23 mouse cellular contexts compared by ENCODE assay signal in genomic region chr3:104991703-104992102, GRCm38 (mm10). TPM values are rescaled to one million over a fixed set of nuclear protein-coding genes. Genes with fewer than 3 reads are reported as not detected.
DNase-seq lines count a peak whose midpoint lies in the region; ATAC-seq and TF ChIP-seq lines count a peak whose summit lies in the region.
"Had no signal": no experiment of that assay in that cellular context is flagged by ENCODE, and none has a peak within 500 bp of the region (broad histone marks: within the 10 kb centered on the region; RNA-seq: fewer than 3 reads in every experiment).

No protein-coding gene starts in this region.

- WGBS in lung, embryonic 14.5 days: 52% methylated on average over 5 of the region's 5 CpGs
- 85% methylated on average over 5 of the region's 5 CpGs for WGBS in forebrain, embryonic 14.5 days

- no peak for ATAC-seq in lung, embryonic 14.5 days (ENCODE audit: insufficient read depth)
- no peak for ATAC-seq in forebrain, embryonic 14.5 days
- ATAC-seq: forebrain, embryonic 15.5 days had no signal

- H3K36me3 ChIP-seq in lung, embryonic 14.5 days (ENCODE audit: insufficient read depth): no peaks in the 10 kb centered on the region
- no peaks in the 10 kb centered on the region for H3K36me3 ChIP-seq in forebrain, embryonic 14.5 days (ENCODE audit: control insufficient read depth, insufficient read depth, low read length)
- H3K36me3 ChIP-seq: embryonic facial prominence, embryonic 15.5 days; forebrain, embryonic 10.5 days; forebrain, embryonic 15.5 days; heart, embryonic 13.5 days; hindbrain, embryonic 15.5 days had no signal

- peak; percentile 41 for DNase-seq in gastrocnemius, adult 18-20 months (ENCODE audit: low spot score)
- no peak for DNase-seq in gastrocnemius, adult 8-10 months (ENCODE audit: low spot score in 2 of 2)
- peak; percentile 55 for DNase-seq in lung, embryonic 14.5 days
- DNase-seq in lung, adult 18-20 months: no peak
- DNase-seq in adipocyte (ENCODE audit: low spot score): peak; percentile 43
- DNase-seq in lung, postnatal 36 days: peak; percentile 70
- no peak for DNase-seq in forebrain, embryonic 14.5 days (ENCODE audit: low spot score)
- DNase-seq in kidney, postnatal 14 days: no peak
- DNase-seq: adrenal gland, adult 8-10 months; adrenal gland, postnatal 36 days; cerebellum, adult 11 months; cerebellum, adult 8-10 months; cerebellum, postnatal 14 days; embryo, embryonic 11 days; gastrocnemius, postnatal 25 days; heart, adult 18-20 months; heart, postnatal 36 days had no signal

- H3K27me3 ChIP-seq in lung, embryonic 14.5 days (ENCODE audit: insufficient read depth, low read length): no peaks in the 10 kb centered on the region
- H3K27me3 ChIP-seq in forebrain, embryonic 14.5 days (replicated peaks; ENCODE audit: control insufficient read depth, insufficient read depth, low read length): no peaks in the 10 kb centered on the region
- H3K27me3 ChIP-seq: embryonic facial prominence, embryonic 15.5 days; forebrain, embryonic 15.5 days; heart, embryonic 13.5 days; hindbrain, embryonic 15.5 days had no signal

- H3K4me1 ChIP-seq in lung, embryonic 14.5 days (ENCODE audit: insufficient read depth): peaks cover 6% of the 10 kb centered on the region; the same call in 1 of the 2 replicates
- H3K4me1 ChIP-seq in forebrain, embryonic 14.5 days (ENCODE audit: control insufficient read depth, insufficient read depth, low read length): no peaks in the 10 kb centered on the region; the same call in none of the 2 replicates

- H3K4me3 ChIP-seq in lung, embryonic 14.5 days (ENCODE audit: low read depth, low read length): no peak overlapping the region
- no peak overlapping the region for H3K4me3 ChIP-seq in forebrain, embryonic 14.5 days (ENCODE audit: low read depth, low read length)
- H3K4me3 ChIP-seq: embryonic facial prominence, embryonic 15.5 days; erythroblast, embryonic 14.5 days; forebrain, embryonic 10.5 days; forebrain, embryonic 15.5 days; heart, embryonic 13.5 days; hindbrain, embryonic 15.5 days had no signal

- no peak overlapping the region for H3K4me2 ChIP-seq in lung, embryonic 14.5 days
- no peak overlapping the region for H3K4me2 ChIP-seq in forebrain, embryonic 14.5 days (ENCODE audit: low read length)
- H3K4me2 ChIP-seq: embryonic facial prominence, embryonic 15.5 days; forebrain, embryonic 15.5 days; hindbrain, embryonic 15.5 days had no signal

- TF ChIP-seq CTCF in lung, embryonic 14.5 days (IDR thresholded peaks at IDR 0.05; ENCODE audit: low read depth): no peak

- no peak overlapping the region for H3K9ac ChIP-seq in lung, embryonic 14.5 days
- no peak overlapping the region for H3K9ac ChIP-seq in forebrain, embryonic 14.5 days (ENCODE audit: low read length)
- H3K9ac ChIP-seq: embryonic facial prominence, embryonic 15.5 days; forebrain, embryonic 15.5 days; heart, embryonic 13.5 days; hindbrain, embryonic 15.5 days had no signal

- no peaks in the 10 kb centered on the region for H3K9me3 ChIP-seq in lung, embryonic 14.5 days (ENCODE audit: low read depth, low read length)
- no peaks in the 10 kb centered on the region for H3K9me3 ChIP-seq in forebrain, embryonic 14.5 days (replicated peaks; ENCODE audit: control insufficient read depth, low read length)
- H3K9me3 ChIP-seq: embryonic facial prominence, embryonic 15.5 days; forebrain, embryonic 10.5 days; forebrain, embryonic 15.5 days; heart, embryonic 13.5 days; hindbrain, embryonic 15.5 days had no signal

- H3K27ac ChIP-seq in lung, embryonic 14.5 days (ENCODE audit: low read depth): no peak overlapping the region
- H3K27ac ChIP-seq in forebrain, embryonic 14.5 days (ENCODE audit: low read depth, low read length): no peak overlapping the region
- H3K27ac ChIP-seq: embryonic facial prominence, embryonic 15.5 days; forebrain, embryonic 10.5 days; forebrain, embryonic 15.5 days; heart, embryonic 13.5 days; hindbrain, embryonic 15.5 days had no signal

RNA-seq across cellular contexts. Expression of gene Wnt2b, which starts 30.0 kb away (rescaled TPM):
- total RNA-seq in gastrocnemius, adult 18-20 months (2021): under 1 TPM; 0.21 to 0.31 TPM
- total RNA-seq in gastrocnemius, adult 8-10 months (2022): under 1 TPM; 0.07 to 0.46 (median 0.10) TPM
- 2.8 and 3.4 TPM in 2 replicates for polyA plus RNA-seq in lung, embryonic 14.5 days (2014; fragmentation: Nextera tagmentation; extraction: Ambion mirVana)
- 0.38 and 0.83 TPM in 2 replicates for polyA plus RNA-seq in forebrain, embryonic 14.5 days (2014; fragmentation: Nextera tagmentation; extraction: Ambion mirVana)
- polyA plus RNA-seq: erythroblast, embryonic 14.5 days had no signal

Comparison
In these comparisons a context has a peak if more than half of its experiments do, and no peak if none do; other contexts are left out.
1. DNase-seq: peak in gastrocnemius, adult 18-20 months (single experiment), lung, embryonic 14.5 days (single experiment), adipocyte (single experiment) and lung, postnatal 36 days (single experiment); none in gastrocnemius, adult 8-10 months (0 of 2), lung, adult 18-20 months (0 of 2), forebrain, embryonic 14.5 days (single experiment) and kidney, postnatal 14 days (single experiment).